Mouse (Mus musculus): ENCODE measurements around the gene Mum1.

GRCm38 (mm10) chr10:80259463-80259805, 33.2 kb downstream of the Mum1 start:
- TF ChIP-seq CTCF (IDR thresholded peaks at IDR 0.05; ENCODE audit: low read depth) = no peak
- TF ChIP-seq EP300 (optimal IDR thresholded peaks at IDR 0.05) = no peak
